Mouse (Mus musculus) bone marrow macrophage, adult 2 months (primary cell): ENCODE data around the gene Jmjd1c. TPM values are rescaled to one million over a fixed set of nuclear protein-coding genes. Genes with fewer than 3 reads are reported as not detected.

ENCODE experiments used
- H3K27ac ChIP-seq: 2 replicates; pipeline ENCODE4 v1.5.1; 2012; ENCODE audit warnings: low read depth, low read length; ENCODE audit not compliant: insufficient read depth
- H3K4me1 ChIP-seq: 2 replicates; pipeline ENCODE4 v1.6.1; 2012; ENCODE audit warnings: low read length; ENCODE audit not compliant: control insufficient read depth, insufficient read depth
- H3K4me3 ChIP-seq: 2 replicates; pipeline ENCODE4 v1.5.1; 2012; ENCODE audit warnings: mild to moderate bottlenecking, low read length, moderate library complexity; ENCODE audit not compliant: insufficient read depth
- CTCF ChIP-seq: IDR thresholded peaks from 2 replicates; pipeline ENCODE4 v1.5.1; 2012; ENCODE audit warnings: low read depth, mild to moderate bottlenecking, low read length, moderate library complexity
- POLR2A ChIP-seq: IDR thresholded peaks from 2 replicates; pipeline ENCODE4 v1.6.1; 2012; ENCODE audit warnings: mild to moderate bottlenecking, low read depth, low read length, borderline replicate concordance
- polyA plus RNA-seq: library from polyadenylated mRNA; stranded (reverse); fragments of >200 nt; gene quantifications from 2 replicates; pipeline ENCODE4 v1.2.4, GENCODE M21; 2012; ENCODE audit not compliant: missing spikeins, insufficient read depth, insufficient read length

The Jmjd1c gene
- polyA plus RNA-seq, 1 experiment, result 69.2 TPM

DNA sequence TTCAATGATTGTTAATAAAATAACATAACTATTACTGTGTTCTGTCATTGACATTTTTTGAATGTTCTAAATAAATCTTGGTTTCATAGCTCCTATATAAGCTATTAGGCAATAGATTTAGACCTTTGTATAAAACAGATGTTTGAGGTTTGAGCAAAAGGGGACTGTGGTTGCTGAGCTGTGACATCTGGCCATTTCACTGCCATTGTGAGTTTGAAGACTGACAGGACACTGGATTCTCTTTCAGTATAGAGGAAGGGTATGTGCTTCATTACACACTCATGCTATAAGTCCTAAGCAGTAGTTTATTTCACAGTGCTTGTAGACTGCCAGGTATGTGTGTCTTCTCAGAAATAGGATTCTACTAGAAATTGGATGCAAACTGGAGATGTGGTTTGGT, 105.8 kb downstream of the Jmjd1c start:
- Histone ChIP-seq H3K27ac (peak overlapping the region; percentile 30), H3K4me1 (peaks cover 50% of the 10 kb centered on the region), H3K4me3 (no peak overlapping the region)
- no peak for TF ChIP-seq CTCF
- no peak for TF ChIP-seq POLR2A

GRCm38 (mm10) chr10:67202470-67202869, 106.5 kb downstream of the Jmjd1c start:
- H3K27ac ChIP-seq, result peak overlapping the region; percentile 30
- TF ChIP-seq CTCF, result no peak
- no peak for TF ChIP-seq POLR2A
- no peak overlapping the region for H3K4me3 ChIP-seq
- peaks cover 51% of the 10 kb centered on the region for H3K4me1 ChIP-seq

- Histone ChIP-seq H3K27ac (peak overlapping the region; percentile 85), H3K4me1 (peaks cover 60% of the 10 kb centered on the region), H3K4me3 (peak overlapping the region; percentile 40)
- no peak for TF ChIP-seq POLR2A
- no peak for TF ChIP-seq CTCF
These were observed 108.9 kb downstream of the Jmjd1c start for GRCm38 (mm10) chr10:67204652-67205407.

DNA sequence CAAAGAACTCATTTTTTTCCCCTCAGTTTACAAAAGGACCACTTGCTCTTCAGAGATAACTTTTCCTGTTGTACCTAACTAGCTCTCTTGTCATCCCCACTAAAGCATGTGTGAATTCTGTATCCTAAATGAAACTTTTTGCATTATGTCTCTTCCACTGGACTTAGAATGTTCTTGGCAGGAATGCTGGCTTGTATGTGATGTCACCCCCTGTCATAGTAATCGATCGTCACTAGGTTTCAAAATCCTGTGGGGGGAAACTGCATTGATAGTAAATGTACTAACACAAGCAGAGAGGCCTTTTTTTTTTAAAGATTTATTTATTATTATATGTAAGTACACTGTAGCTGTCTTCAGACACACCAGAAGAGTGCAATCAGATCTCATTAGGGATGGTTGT, 112.0 kb downstream of the Jmjd1c start:
- no peak overlapping the region for H3K27ac ChIP-seq
- H3K4me3 ChIP-seq, result no peak overlapping the region
- TF ChIP-seq CTCF (no peak), POLR2A (no peak)
- peaks cover 54% of the 10 kb centered on the region for H3K4me1 ChIP-seq

- H3K4me3 ChIP-seq, result no peak overlapping the region
- no peak for TF ChIP-seq POLR2A
- no peak for TF ChIP-seq CTCF
- peaks cover 57% of the 10 kb centered on the region for H3K4me1 ChIP-seq
- peak overlapping the region; percentile 25 for H3K27ac ChIP-seq
These were observed 114.2 kb downstream of the Jmjd1c start for GRCm38 (mm10) chr10:67209916-67210675.

DNA sequence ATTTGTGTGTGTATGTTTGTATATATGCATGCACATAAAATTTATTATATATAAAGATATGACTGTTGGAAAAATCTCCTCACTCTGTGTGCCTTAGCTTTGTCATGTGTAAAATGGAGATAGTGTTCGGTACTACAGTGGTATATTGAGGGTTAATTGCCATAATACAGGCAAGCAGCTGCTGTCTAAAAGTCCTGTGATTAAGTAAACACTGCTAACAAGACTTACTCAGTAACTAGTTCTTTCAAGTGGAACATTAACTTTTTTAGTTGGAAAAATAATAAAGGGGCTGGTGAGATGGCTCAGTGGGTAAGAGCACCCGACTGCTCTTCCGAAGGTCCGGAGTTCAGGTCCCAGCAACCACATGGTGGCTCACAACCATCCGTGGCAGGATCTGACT, 116.1 kb downstream of the Jmjd1c start:
- no peak for TF ChIP-seq CTCF
- TF ChIP-seq POLR2A, result no peak
- Histone ChIP-seq H3K4me3 (no peak overlapping the region), H3K4me1 (peaks cover 54% of the 10 kb centered on the region), H3K27ac (no peak overlapping the region)

DNA sequence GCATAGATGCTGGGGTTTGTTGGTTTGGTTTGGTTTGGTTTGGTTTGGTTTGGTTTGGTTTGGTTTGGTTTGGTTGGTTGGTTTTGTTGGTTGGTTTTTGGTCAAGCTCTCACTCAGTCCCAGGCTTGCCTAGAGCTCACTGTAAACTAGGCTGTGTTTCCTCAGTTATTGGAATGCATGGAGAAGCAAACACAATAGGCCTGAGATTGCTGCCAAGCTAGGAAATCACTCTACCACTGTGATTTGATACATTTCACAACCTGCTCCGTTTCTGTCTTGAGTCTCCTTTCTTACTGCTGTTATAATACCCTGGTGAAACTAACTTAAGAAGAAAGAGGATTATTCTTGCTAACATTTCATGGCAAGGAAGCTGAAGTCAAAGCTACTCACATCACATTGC, 117.8 kb downstream of the Jmjd1c start:
- H3K4me3 ChIP-seq, result no peak overlapping the region
- no peak overlapping the region for H3K27ac ChIP-seq
- H3K4me1 ChIP-seq, result peaks cover 43% of the 10 kb centered on the region
- TF ChIP-seq CTCF (no peak), POLR2A (no peak)

GRCm38 (mm10) chr10:67215133-67215532, 119.2 kb downstream of the Jmjd1c start:
- Histone ChIP-seq H3K4me3 (no peak overlapping the region), H3K4me1 (peaks cover 32% of the 10 kb centered on the region), H3K27ac (no peak overlapping the region; the same call in 1 of the 2 replicates)
- no peak for TF ChIP-seq CTCF
- no peak for TF ChIP-seq POLR2A

GRCm38 (mm10) chr10:67216872-67217271, 120.9 kb downstream of the Jmjd1c start:
- H3K4me1 ChIP-seq, result peaks cover 22% of the 10 kb centered on the region
- H3K4me3 ChIP-seq, result no peak overlapping the region
- TF ChIP-seq POLR2A (no peak), CTCF (no peak)
- no peak overlapping the region for H3K27ac ChIP-seq
